Mouse (Mus musculus): ENCODE measurements around the gene Irak3. TPM values are rescaled to one million over a fixed set of nuclear protein-coding genes. Genes with fewer than 3 reads are reported as not detected.

Irak3 gene
- polyA plus RNA-seq, 1 experiment from 2014 or later: 1.9 TPM

Other genes with a start within 250 kb of the Irak3 start
- gene Helb, start 89.1 kb downstream of the Irak3 start, polyA plus RNA-seq (2014; fragmentation: Nextera tagmentation; extraction: Ambion mirVana): 3.9 and 4.1 TPM in 2 replicates
- 93.8 and 94.4 TPM in 2 replicates for gene Tmbim4, start 540 bp downstream of the Irak3 start, polyA plus RNA-seq (2014; fragmentation: Nextera tagmentation; extraction: Ambion mirVana)
- gene Llph, start 24.9 kb upstream of the Irak3 start, polyA plus RNA-seq (2014; fragmentation: Nextera tagmentation; extraction: Ambion mirVana): 53.7 and 56.6 TPM in 2 replicates

All from hindbrain, embryonic 11.5 days (tissue).